Mouse (Mus musculus): Measurements from ENCODE around the gene Tmem150b. TPM values are rescaled to one million over a fixed set of nuclear protein-coding genes. Genes with fewer than 3 reads are reported as not detected.
A peak's percentile ranks its signal among the peaks of the same experiment; 100 is the strongest.

Tmem150b gene
- total RNA-seq (2014; fragmentation: Nextera tagmentation) = 1.1 and 1.7 TPM in 2 replicates
- total RNA-seq (2017) = 1.2 and 1.7 TPM in 2 replicates
- polyA plus RNA-seq (2012) = 0.11 and 0.21 TPM in 2 replicates

DNA sequence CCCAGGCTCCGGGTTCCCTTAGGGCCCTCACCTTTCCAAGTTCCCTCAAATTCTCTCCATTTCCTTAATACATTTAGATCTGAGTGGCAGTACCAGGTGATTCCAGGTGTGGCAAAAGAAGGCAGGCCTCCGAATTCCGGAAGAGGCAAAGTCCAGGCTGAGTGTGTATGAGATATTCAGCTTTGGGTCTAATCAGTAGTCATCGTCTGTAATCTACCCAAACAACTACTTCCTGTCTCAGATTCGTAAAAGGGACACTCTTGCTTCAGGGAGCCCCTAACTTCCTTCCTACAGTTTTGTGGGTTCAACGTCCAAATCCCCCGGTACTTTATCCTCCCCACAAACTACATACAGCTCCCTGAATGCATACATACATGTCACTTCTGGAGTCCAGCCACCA, at the start of gene Tmem150b:
Tmem150b (minus strand) TSS at position 81 of the 400 bp plus-strand sequence.
- Histone ChIP-seq H3K36me3 (replicated peaks) (no peaks in the 10 kb centered on the region), H3K27me3 (ENCODE audit: insufficient read depth, low read length) (peaks cover 33% of the 10 kb centered on the region), H3K9me3 (replicated peaks) (no peaks in the 10 kb centered on the region), H3K4me1 (ENCODE audit: insufficient read depth, low read depth, low read length) (peaks cover 8% of the 10 kb centered on the region), H3K4me3 (ENCODE audit: low read depth, low read length) (no peak within 1 kb of the TSS)
- no peak for TF ChIP-seq TAL1 (conservative IDR thresholded peaks at IDR 0.05; ENCODE audit: low read depth, low read length)
- no peak for TF ChIP-seq GATA2 (IDR thresholded peaks at IDR 0.05; ENCODE audit: borderline replicate concordance, low read depth, low read length)
- no peak for TF ChIP-seq CTCF (IDR thresholded peaks at IDR 0.05; ENCODE audit: low read depth, low read length)
- ATAC-seq (ENCODE audit: extremely low read depth, insufficient number of reproducible peaks, low FRiP score, poor library complexity, severe bottlenecking) (peak; percentile 49), DNase-seq (ENCODE audit: low spot score) (no peak)

DNA sequence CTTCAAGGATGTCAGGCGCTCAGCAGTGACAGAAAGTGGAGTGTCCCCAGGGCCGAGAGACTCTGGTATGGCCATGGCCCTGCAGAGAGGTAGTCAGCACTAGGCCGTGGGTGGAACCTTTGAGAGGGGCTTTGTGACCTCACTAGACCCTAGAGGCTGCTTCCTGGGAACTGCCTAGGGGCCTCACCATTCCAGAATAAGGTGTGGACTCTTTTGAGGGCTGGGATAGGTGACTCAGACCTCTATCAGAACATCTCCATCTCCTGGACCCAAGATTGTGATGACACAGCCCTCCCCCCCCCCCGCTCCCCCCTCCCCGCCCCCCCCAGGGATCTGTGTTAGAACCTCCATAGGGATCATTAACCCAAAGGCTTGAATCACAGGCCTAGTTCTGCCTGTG, 46.2 kb upstream of the Tmem150b start, which contains the start of gene Fam71e2:
Fam71e2 (minus strand) TSS at position 101 of the 400 bp plus-strand sequence.
- no peak for TF ChIP-seq CTCF (IDR thresholded peaks at IDR 0.05; ENCODE audit: low read depth, low read length)
- no peak for TF ChIP-seq POLR2AphosphoS5 (IDR thresholded peaks at IDR 0.05; ENCODE audit: insufficient replicate concordance, low read depth, low read length)
- no peak for TF ChIP-seq TAL1 (conservative IDR thresholded peaks at IDR 0.05; ENCODE audit: low read depth, low read length)
- TF ChIP-seq GATA2 (IDR thresholded peaks at IDR 0.05; ENCODE audit: borderline replicate concordance, low read depth, low read length) = no peak
- TF ChIP-seq GATA1 (IDR thresholded peaks at IDR 0.05; ENCODE audit: borderline replicate concordance, low read length) = no peak
- H3K4me1 ChIP-seq (ENCODE audit: insufficient read depth, low read depth, low read length) = no peaks in the 10 kb centered on the region
- no peaks in the 10 kb centered on the region for H3K9me3 ChIP-seq (replicated peaks)
- no peak for ATAC-seq (ENCODE audit: extremely low read depth, insufficient number of reproducible peaks, low FRiP score, poor library complexity, severe bottlenecking)
- H3K27me3 ChIP-seq (ENCODE audit: insufficient read depth, low read length) = peaks cover 44% of the 10 kb centered on the region
- no peak for DNase-seq (ENCODE audit: low spot score)
- no peaks in the 10 kb centered on the region for H3K36me3 ChIP-seq (replicated peaks)
- H3K4me3 ChIP-seq (ENCODE audit: low read depth, low read length) = no peak within 1 kb of the TSS

DNA sequence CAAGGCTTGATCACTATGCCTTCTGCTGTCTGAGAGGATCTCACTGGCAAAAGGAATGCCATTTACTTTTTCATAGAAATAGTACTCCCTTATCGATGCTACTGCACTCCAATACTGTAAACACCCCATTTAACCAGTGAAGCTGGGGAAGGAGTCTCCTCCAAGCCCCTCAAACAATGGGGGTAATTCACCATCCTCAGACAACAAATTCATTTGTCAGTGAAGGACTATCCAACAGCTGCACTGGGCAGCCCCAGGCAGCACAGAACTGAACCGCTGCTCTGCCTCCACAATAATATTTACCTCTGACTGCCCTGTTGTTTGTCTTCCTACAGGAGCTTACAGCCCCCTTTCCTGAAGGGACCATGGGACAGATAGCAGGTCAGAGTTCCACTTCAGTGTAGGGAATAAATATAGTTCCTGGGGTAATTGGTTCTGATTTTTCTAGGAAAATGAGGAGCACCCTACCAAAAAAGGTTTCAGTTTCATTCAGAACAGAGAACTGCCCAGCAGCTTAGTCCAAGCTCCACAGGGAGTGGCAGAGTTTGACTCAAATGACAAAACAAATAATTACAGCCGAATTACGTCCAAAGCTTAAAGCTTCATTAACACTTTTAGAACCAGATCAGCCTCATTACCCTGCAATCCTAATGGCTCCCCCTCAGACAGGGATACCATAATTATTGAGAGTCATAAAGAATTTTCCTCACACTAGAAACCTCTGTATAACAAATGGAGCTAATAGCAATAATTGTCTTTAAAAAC, 40.1 kb upstream of the Tmem150b start:
- peaks cover 22% of the 10 kb centered on the region for H3K27me3 ChIP-seq (ENCODE audit: insufficient read depth, low read length)
- H3K4me3 ChIP-seq (ENCODE audit: low read depth, low read length) = no peak overlapping the region
- H3K9me3 ChIP-seq (replicated peaks) = no peaks in the 10 kb centered on the region
- no peak for TF ChIP-seq TAL1 (conservative IDR thresholded peaks at IDR 0.05; ENCODE audit: low read depth, low read length)
- TF ChIP-seq CTCF (IDR thresholded peaks at IDR 0.05; ENCODE audit: low read depth, low read length) = no peak
- no peak for TF ChIP-seq GATA1 (IDR thresholded peaks at IDR 0.05; ENCODE audit: borderline replicate concordance, low read length)
- TF ChIP-seq POLR2AphosphoS5 (IDR thresholded peaks at IDR 0.05; ENCODE audit: insufficient replicate concordance, low read depth, low read length) = no peak
- TF ChIP-seq GATA2 (IDR thresholded peaks at IDR 0.05; ENCODE audit: borderline replicate concordance, low read depth, low read length) = no peak
- no peaks in the 10 kb centered on the region for H3K4me1 ChIP-seq (ENCODE audit: insufficient read depth, low read depth, low read length)
- ATAC-seq (ENCODE audit: extremely low read depth, insufficient number of reproducible peaks, low FRiP score, poor library complexity, severe bottlenecking) (no peak), DNase-seq (ENCODE audit: low spot score) (no peak)
- H3K36me3 ChIP-seq (replicated peaks) = no peaks in the 10 kb centered on the region

DNA sequence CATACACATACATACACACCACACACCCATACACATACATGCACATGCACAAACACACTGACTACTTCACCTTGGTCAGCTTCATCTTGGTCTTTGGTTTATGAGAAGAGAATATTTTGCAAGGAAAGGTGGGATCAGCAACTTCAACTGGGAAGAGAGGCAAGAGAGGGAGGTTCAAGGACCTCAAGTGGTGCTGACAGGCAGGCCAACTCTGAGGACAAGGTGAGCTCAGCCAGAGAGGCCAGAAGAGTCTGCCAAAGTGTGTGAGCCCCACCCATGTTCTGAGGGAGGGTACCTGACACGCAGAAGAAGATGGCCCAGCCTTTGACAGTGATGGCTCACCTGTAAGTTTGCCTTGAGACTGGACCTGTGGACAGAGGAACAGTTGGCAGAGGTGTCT, 34.6 kb upstream of the Tmem150b start:
- Histone ChIP-seq H3K4me1 (ENCODE audit: insufficient read depth, low read depth, low read length) (no peaks in the 10 kb centered on the region), H3K4me3 (ENCODE audit: low read depth, low read length) (no peak overlapping the region), H3K36me3 (replicated peaks) (no peaks in the 10 kb centered on the region), H3K27me3 (ENCODE audit: insufficient read depth, low read length) (peaks cover 17% of the 10 kb centered on the region), H3K9me3 (replicated peaks) (peaks cover 8% of the 10 kb centered on the region)
- DNase-seq (ENCODE audit: low spot score) (no peak), ATAC-seq (ENCODE audit: extremely low read depth, insufficient number of reproducible peaks, low FRiP score, poor library complexity, severe bottlenecking) (no peak)
- TF ChIP-seq GATA1 (IDR thresholded peaks at IDR 0.05; ENCODE audit: borderline replicate concordance, low read length) (no peak), POLR2AphosphoS5 (IDR thresholded peaks at IDR 0.05; ENCODE audit: insufficient replicate concordance, low read depth, low read length) (no peak), TAL1 (conservative IDR thresholded peaks at IDR 0.05; ENCODE audit: low read depth, low read length) (no peak), CTCF (IDR thresholded peaks at IDR 0.05; ENCODE audit: low read depth, low read length) (no peak), GATA2 (IDR thresholded peaks at IDR 0.05; ENCODE audit: borderline replicate concordance, low read depth, low read length) (no peak)

DNA sequence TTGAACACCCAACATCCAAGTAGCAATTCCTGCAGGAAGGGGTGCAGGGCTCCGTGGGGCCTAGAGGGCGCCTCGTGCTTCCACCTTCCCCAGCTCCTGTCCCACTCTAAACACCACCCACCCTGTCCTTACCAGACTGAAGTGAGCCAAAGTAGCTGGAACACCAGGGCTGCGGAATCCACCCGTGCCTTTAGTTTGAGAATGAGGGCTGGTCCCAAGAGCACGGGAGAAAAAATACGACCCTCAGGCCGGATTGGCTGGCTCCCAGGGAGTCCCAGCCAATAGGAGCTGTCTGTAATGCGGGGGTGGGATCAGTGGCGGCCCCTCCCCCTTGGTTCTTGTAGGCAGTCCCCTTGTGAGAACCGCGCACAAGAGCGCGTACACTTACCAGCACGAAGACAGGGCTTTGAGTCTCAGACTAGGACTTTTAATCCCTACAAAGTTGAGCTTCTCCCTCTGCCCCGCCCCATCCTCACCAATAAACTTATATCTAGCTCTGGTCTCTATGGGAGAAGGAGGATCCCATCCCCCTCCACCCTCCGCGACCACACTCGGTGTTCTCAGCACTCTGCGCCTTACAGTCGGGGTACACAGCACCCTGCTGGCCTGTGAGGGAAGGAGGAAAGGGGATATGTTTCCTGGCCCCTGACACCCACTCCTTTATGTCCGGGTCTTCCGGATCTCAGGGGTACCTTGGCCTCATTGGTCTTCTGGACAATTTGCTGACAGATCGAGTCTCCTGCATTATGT, 27.9 kb upstream of the Tmem150b start, which contains the start of gene Cox6b2:
Cox6b2 (minus strand) TSS at position 274 of the 750 bp plus-strand sequence.
- Histone ChIP-seq H3K36me3 (replicated peaks) (peaks cover 19% of the 10 kb centered on the region), H3K9me3 (replicated peaks) (peaks cover 8% of the 10 kb centered on the region), H3K4me1 (ENCODE audit: insufficient read depth, low read depth, low read length) (peaks cover 41% of the 10 kb centered on the region), H3K27me3 (ENCODE audit: insufficient read depth, low read length) (0 out of 2 replicates have a peak, but pooled peaks cover 2% of the 10 kb centered on the region), H3K4me3 (ENCODE audit: low read depth, low read length) (peak within 1 kb of the TSS; percentile 72)
- DNase-seq (ENCODE audit: low spot score) = no peak
- no peak for ATAC-seq (ENCODE audit: extremely low read depth, insufficient number of reproducible peaks, low FRiP score, poor library complexity, severe bottlenecking)
- no peak for TF ChIP-seq POLR2AphosphoS5 (IDR thresholded peaks at IDR 0.05; ENCODE audit: insufficient replicate concordance, low read depth, low read length)
- no peak for TF ChIP-seq CTCF (IDR thresholded peaks at IDR 0.05; ENCODE audit: low read depth, low read length)
- TF ChIP-seq TAL1 (conservative IDR thresholded peaks at IDR 0.05; ENCODE audit: low read depth, low read length) = no peak
- no peak for TF ChIP-seq GATA2 (IDR thresholded peaks at IDR 0.05; ENCODE audit: borderline replicate concordance, low read depth, low read length)
- TF ChIP-seq GATA1 (IDR thresholded peaks at IDR 0.05; ENCODE audit: borderline replicate concordance, low read length) = no peak

Measured in G1E (cell line).